Mouse (Mus musculus) midbrain, embryonic 15.5 days (tissue): ENCODE data around the gene Cx3cr1. TPM values are rescaled to one million over a fixed set of nuclear protein-coding genes. Genes with fewer than 3 reads are reported as not detected.

Experiments
- ATAC-seq: fragments of 200-750 bp; cut with Nextera tagmentation; replicated peaks from 2 replicates; pipeline ENCODE4 v1.8.0; 2017; ENCODE audit warnings: moderate TSS enrichment
- H3K27ac ChIP-seq: fragments of 300-500 bp; sonication (generic); 2 replicates; pipeline ENCODE4 v1.5.1; 2015; ENCODE audit warnings: mild to moderate bottlenecking, inconsistent platforms
- H3K27me3 ChIP-seq: fragments of 300-500 bp; sonication (generic); replicated peaks from 2 replicates; pipeline ENCODE4 v1.6.1; 2015; ENCODE audit warnings: inconsistent platforms
- H3K36me3 ChIP-seq: fragments of 300-500 bp; sonication (generic); replicated peaks from 2 replicates; pipeline ENCODE4 v1.6.1; 2015; ENCODE audit warnings: inconsistent platforms
- H3K4me1 ChIP-seq: fragments of 300-500 bp; sonication (generic); 2 replicates; pipeline ENCODE4 v1.6.1; 2015; ENCODE audit warnings: inconsistent platforms
- H3K4me2 ChIP-seq: fragments of 300-500 bp; sonication (generic); 2 replicates; pipeline ENCODE4 v1.6.1; 2015; ENCODE audit warnings: inconsistent platforms, mild to moderate bottlenecking, moderate library complexity
- H3K4me3 ChIP-seq: fragments of 300-500 bp; sonication (generic); 2 replicates; pipeline ENCODE4 v1.5.1; 2015; ENCODE audit warnings: mild to moderate bottlenecking, inconsistent platforms
- H3K9ac ChIP-seq: fragments of 300-500 bp; sonication (generic); 2 replicates; pipeline ENCODE4 v1.6.1; 2015; ENCODE audit warnings: mild to moderate bottlenecking, inconsistent platforms
- H3K9me3 ChIP-seq: fragments of 300-500 bp; sonication (generic); 2 replicates; pipeline ENCODE4 v1.6.1; 2016; ENCODE audit warnings: inconsistent platforms
- WGBS: fragments of 180-500 bp; shearing (Covaris S2); methylation state at CpG from one replicate; pipeline ENCODE4 v1.1.7; 2015; ENCODE audit warnings: mixed read lengths; 5-methylcytosine and 5-hydroxymethylcytosine counted together
- polyA plus RNA-seq: library from polyadenylated mRNA; unstranded; fragments of >200 nt; fragmentation: Nextera tagmentation; extraction: Ambion mirVana; gene quantifications from 2 replicates; pipeline ENCODE4 v1.2.1, GENCODE M21; 2015

The Cx3cr1 gene
- polyA plus RNA-seq, 1 experiment from 2014 or later: 8.1 TPM

GRCm38 (mm10) chr9:119899446-119899845 is 170.2 kb downstream of the Cx3cr1 start:
- WGBS: 94% methylated on average over 2 of the region's 2 CpGs

GRCm38 (mm10) chr9:119895040-119895721 is 174.5 kb downstream of the Cx3cr1 start:
- peak; percentile 71 for ATAC-seq
- no peaks in the 10 kb centered on the region for H3K36me3 ChIP-seq
- 1% methylated on average over 65 of the region's 71 CpGs for WGBS

More at GRCm38 (mm10) chr9:119899446-119899845, 170.2 kb downstream of the Cx3cr1 start:
- ATAC-seq: no peak
- peaks cover 15% of the 10 kb centered on the region for H3K4me1 ChIP-seq
- H3K9me3 ChIP-seq: no peaks in the 10 kb centered on the region
- H3K27me3 ChIP-seq: no peaks in the 10 kb centered on the region
- no peak overlapping the region for H3K9ac ChIP-seq
- H3K4me2 ChIP-seq: no peak overlapping the region
- H3K27ac ChIP-seq: no peak overlapping the region
- H3K4me3 ChIP-seq: no peak overlapping the region
- peaks cover 11% of the 10 kb centered on the region for H3K36me3 ChIP-seq

GRCm38 (mm10) chr9:119894339-119895009 is 175.2 kb downstream of the Cx3cr1 start, which contains the start of gene Wdr48:
TSS of gene Wdr48 (plus strand) at chr9:119894878.
- 4% methylated on average over 34 of the region's 34 CpGs for WGBS
- peak; percentile 99 for ATAC-seq
- peak within 1 kb of the TSS; percentile 91 for H3K4me2 ChIP-seq

More at GRCm38 (mm10) chr9:119895040-119895721, 174.5 kb downstream of the Cx3cr1 start:
- Histone ChIP-seq H3K4me3 (peak overlapping the region; percentile 97), H3K9me3 (no peaks in the 10 kb centered on the region), H3K4me1 (peaks cover 19% of the 10 kb centered on the region), H3K4me2 (peak overlapping the region; percentile 91), H3K9ac (peak overlapping the region; percentile 82), H3K27me3 (peaks cover 6% of the 10 kb centered on the region), H3K27ac (peak overlapping the region; percentile 86)

GRCm38 (mm10) chr9:119893881-119894280 is 175.8 kb downstream of the Cx3cr1 start:
- H3K27ac ChIP-seq: peak overlapping the region; percentile 86; the same call in 1 of the 2 replicates
- no peaks in the 10 kb centered on the region for H3K9me3 ChIP-seq
- peaks cover 6% of the 10 kb centered on the region for H3K27me3 ChIP-seq
- peak overlapping the region; percentile 97; the same call in 1 of the 2 replicates for H3K4me3 ChIP-seq
- H3K9ac ChIP-seq: no peak overlapping the region
- H3K36me3 ChIP-seq: no peaks in the 10 kb centered on the region
- ATAC-seq: no peak
- peak overlapping the region; percentile 68 for H3K4me2 ChIP-seq
- 86% methylated on average over 5 of the region's 5 CpGs for WGBS
- H3K4me1 ChIP-seq: peaks cover 29% of the 10 kb centered on the region

More at GRCm38 (mm10) chr9:119894339-119895009, 175.2 kb downstream of the Cx3cr1 start, which contains the start of gene Wdr48:
- Histone ChIP-seq H3K36me3 (no peaks in the 10 kb centered on the region), H3K27ac (peak within 1 kb of the TSS; percentile 86), H3K27me3 (peaks cover 6% of the 10 kb centered on the region), H3K9me3 (no peaks in the 10 kb centered on the region), H3K4me1 (peaks cover 23% of the 10 kb centered on the region), H3K4me3 (peak within 1 kb of the TSS; percentile 97), H3K9ac (peak within 1 kb of the TSS; percentile 82)

GRCm38 (mm10) chr9:119890692-119891091 is 179.0 kb downstream of the Cx3cr1 start:
- Histone ChIP-seq H3K4me2 (no peak overlapping the region), H3K27me3 (peaks cover 6% of the 10 kb centered on the region), H3K36me3 (no peaks in the 10 kb centered on the region), H3K27ac (no peak overlapping the region), H3K4me3 (no peak overlapping the region), H3K4me1 (peaks cover 27% of the 10 kb centered on the region), H3K9me3 (no peaks in the 10 kb centered on the region), H3K9ac (no peak overlapping the region)
- no peak for ATAC-seq
- 41% methylated on average over 2 of the region's 2 CpGs for WGBS

GRCm38 (mm10) chr9:119889446-119889845 is 180.2 kb downstream of the Cx3cr1 start:
- WGBS: 63% methylated on average over 9 of the region's 9 CpGs
- no peak for ATAC-seq
- Histone ChIP-seq H3K27me3 (peaks cover 6% of the 10 kb centered on the region), H3K4me1 (peaks cover 22% of the 10 kb centered on the region), H3K36me3 (no peaks in the 10 kb centered on the region), H3K9me3 (no peaks in the 10 kb centered on the region), H3K9ac (no peak overlapping the region), H3K27ac (peak overlapping the region; percentile 60), H3K4me3 (no peak overlapping the region), H3K4me2 (no peak overlapping the region)

- no peak overlapping the region for H3K9ac ChIP-seq
- ATAC-seq: peak; percentile 67; the same call in 1 of the 2 replicates
- peaks cover 19% of the 10 kb centered on the region for H3K4me1 ChIP-seq
- no peaks in the 10 kb centered on the region for H3K9me3 ChIP-seq
- peak overlapping the region; percentile 60 for H3K27ac ChIP-seq
- H3K36me3 ChIP-seq: no peaks in the 10 kb centered on the region
- 6% methylated on average over 2 of the region's 2 CpGs for WGBS
- peaks cover 6% of the 10 kb centered on the region for H3K27me3 ChIP-seq
- H3K4me3 ChIP-seq: no peak overlapping the region
- no peak overlapping the region for H3K4me2 ChIP-seq
Observed at GRCm38 (mm10) chr9:119888843-119889246, 180.8 kb downstream of the Cx3cr1 start.

- no peak overlapping the region for H3K27ac ChIP-seq
Observed at GRCm38 (mm10) chr9:119887144-119887901, 182.4 kb downstream of the Cx3cr1 start.

GRCm38 (mm10) chr9:119854170-119854569 is 215.5 kb downstream of the Cx3cr1 start:
- Histone ChIP-seq H3K9me3 (no peaks in the 10 kb centered on the region; the same call in 1 of the 2 replicates), H3K27me3 (no peaks in the 10 kb centered on the region), H3K4me3 (no peak overlapping the region), H3K27ac (no peak overlapping the region), H3K4me2 (no peak overlapping the region), H3K4me1 (peaks cover 5% of the 10 kb centered on the region), H3K9ac (no peak overlapping the region), H3K36me3 (no peaks in the 10 kb centered on the region)
- 72% methylated on average over 8 of the region's 8 CpGs for WGBS
- ATAC-seq: no peak

More at GRCm38 (mm10) chr9:119887144-119887901, 182.4 kb downstream of the Cx3cr1 start:
- Histone ChIP-seq H3K9ac (no peak overlapping the region), H3K4me2 (no peak overlapping the region), H3K4me1 (peaks cover 19% of the 10 kb centered on the region), H3K9me3 (no peaks in the 10 kb centered on the region), H3K4me3 (no peak overlapping the region), H3K27me3 (no peaks in the 10 kb centered on the region; the same call in 1 of the 2 replicates), H3K36me3 (no peaks in the 10 kb centered on the region)
- WGBS: 77% methylated on average over 4 of the region's 4 CpGs
- no peak for ATAC-seq

GRCm38 (mm10) chr9:119853071-119853846 is 216.4 kb downstream of the Cx3cr1 start:
- H3K9ac ChIP-seq: no peak overlapping the region
- H3K4me1 ChIP-seq: peaks cover 12% of the 10 kb centered on the region
- no peak overlapping the region for H3K4me3 ChIP-seq
- no peaks in the 10 kb centered on the region for H3K27me3 ChIP-seq
- no peaks in the 10 kb centered on the region; the same call in 1 of the 2 replicates for H3K9me3 ChIP-seq
- H3K36me3 ChIP-seq: no peaks in the 10 kb centered on the region
- 66% methylated on average over 2 of the region's 2 CpGs for WGBS
- peak overlapping the region; percentile 66 for H3K27ac ChIP-seq
- no peak for ATAC-seq
- no peak overlapping the region for H3K4me2 ChIP-seq

GRCm38 (mm10) chr9:119852347-119853030 is 217.2 kb downstream of the Cx3cr1 start:
- Histone ChIP-seq H3K4me1 (peaks cover 12% of the 10 kb centered on the region), H3K9ac (no peak overlapping the region), H3K4me2 (no peak overlapping the region), H3K9me3 (no peaks in the 10 kb centered on the region), H3K36me3 (no peaks in the 10 kb centered on the region), H3K27me3 (no peaks in the 10 kb centered on the region), H3K27ac (peak overlapping the region; percentile 66), H3K4me3 (no peak overlapping the region)
- WGBS: 48% methylated on average over 10 of the region's 10 CpGs
- peak; percentile 42; the same call in 1 of the 2 replicates for ATAC-seq
